Mouse (Mus musculus) gastrocnemius, adult 2 months (tissue): Measurements from ENCODE around the gene Ly75. TPM values are rescaled to one million over a fixed set of nuclear protein-coding genes. Genes with fewer than 3 reads are reported as not detected.
A peak's percentile ranks its signal among the peaks of the same experiment; 100 is the strongest.

Experiments used
- DNase-seq: peaks from one replicate; pipeline ENCODE4 v3.0.0; 2022
- H3K27ac ChIP-seq: fragments of 200-600 bp; 2 replicates; pipeline ENCODE4 v1.8.1; 2022; ENCODE audit warnings: mild to moderate bottlenecking
- H3K4me3 ChIP-seq: fragments of 200-600 bp; 2 replicates; pipeline ENCODE4 v1.8.1; 2022; ENCODE audit warnings: mild to moderate bottlenecking, moderate library complexity
- CTCF ChIP-seq: fragments of 200-600 bp; IDR thresholded peaks from 2 replicates; pipeline ENCODE4 v1.8.1; 2022; ENCODE audit warnings: antibody characterized with exemption, mild to moderate bottlenecking, moderate library complexity
- intact Hi-C: fragments of 180-260 bp; cut with DNase I; formaldehyde crosslinking; loops from one replicate; pipeline ENCODE4 v1.15.1; 2025
- total RNA-seq, 2 experiments: library from RNA; stranded (reverse); gene quantifications; 2 replicates each; pipeline ENCODE4 v1.2.3; 2021

Gene Ly75
- total RNA-seq, 2 experiments from 2014 or later = 0.03 to 0.05 TPM

- H3K4me3 ChIP-seq = no peak overlapping the region
Measured at GRCm38 (mm10) chr2:60393786-60394185, 10.7 kb upstream of the Ly75 start.

GRCm38 (mm10) chr2:60392286-60392685 is 9.2 kb upstream of the Ly75 start:
- Histone ChIP-seq H3K27ac (no peak overlapping the region), H3K4me3 (no peak overlapping the region)
- intact Hi-C loops = no loop called here
- no peak for DNase-seq
- TF ChIP-seq CTCF = no peak

More at GRCm38 (mm10) chr2:60393786-60394185, 10.7 kb upstream of the Ly75 start:
- no peak for TF ChIP-seq CTCF
- DNase-seq = no peak
- intact Hi-C loops = no loop called here
- H3K27ac ChIP-seq = no peak overlapping the region

- intact Hi-C loops = no loop called here
- no peak for TF ChIP-seq CTCF
- no peak overlapping the region for H3K27ac ChIP-seq
- DNase-seq = no peak
- H3K4me3 ChIP-seq = no peak overlapping the region
Measured at GRCm38 (mm10) chr2:60387363-60387762, 4.3 kb upstream of the Ly75 start.

- intact Hi-C loops = no loop called here
- no peak for DNase-seq
- TF ChIP-seq CTCF = no peak
- no peak overlapping the region for H3K4me3 ChIP-seq
- H3K27ac ChIP-seq = no peak overlapping the region
Measured at GRCm38 (mm10) chr2:60386835-60387234, 3.7 kb upstream of the Ly75 start.

DNA sequence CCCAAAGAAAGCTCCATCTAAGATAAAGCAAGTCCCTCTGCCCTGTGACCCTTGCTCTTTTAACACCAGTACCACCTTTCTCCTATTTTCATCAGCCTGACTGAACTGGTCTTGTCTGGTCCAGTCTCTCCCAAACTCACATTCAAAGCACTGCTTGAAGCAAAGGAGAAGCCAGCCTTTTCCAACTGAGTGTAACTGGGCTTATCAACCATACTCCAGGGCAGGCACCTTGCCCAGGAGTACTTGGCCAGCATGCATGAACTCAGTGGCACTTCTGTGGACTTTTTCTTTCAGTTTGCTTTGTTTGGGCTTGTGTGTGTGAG is 1.6 kb upstream of the Ly75 start:
- intact Hi-C loops = no loop called here
- TF ChIP-seq CTCF = no peak
- DNase-seq = no peak
- no peak overlapping the region for H3K4me3 ChIP-seq
- H3K27ac ChIP-seq = no peak overlapping the region

- no peak for TF ChIP-seq CTCF
- Histone ChIP-seq H3K27ac (no peak overlapping the region), H3K4me3 (no peak overlapping the region)
- no peak for DNase-seq
- intact Hi-C loops = no loop called here
Measured at GRCm38 (mm10) chr2:60384083-60384762, 1.1 kb upstream of the Ly75 start.

DNA sequence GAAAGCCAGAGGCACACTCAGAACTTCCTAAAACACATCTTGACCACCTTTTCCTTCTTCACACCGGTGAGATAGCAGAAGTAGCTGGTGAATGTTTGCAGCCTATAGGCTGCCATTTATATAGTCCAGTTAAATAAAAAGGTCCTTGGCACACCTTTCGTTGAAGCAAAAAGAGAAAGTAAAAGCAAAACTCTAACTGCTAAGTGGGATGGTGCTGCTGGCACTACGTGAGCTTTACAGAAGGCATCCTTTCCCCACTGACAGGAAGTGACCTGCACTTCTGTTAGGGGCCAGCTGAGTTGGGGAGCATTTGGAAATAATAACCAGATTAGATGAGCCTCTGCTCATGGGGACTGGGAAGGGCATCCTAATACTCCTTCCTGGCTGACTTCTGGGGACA is 757 bp downstream of the Ly75 start:
- no peak overlapping the region for H3K27ac ChIP-seq
- no peak for TF ChIP-seq CTCF
- peak overlapping the region; percentile 77 for H3K4me3 ChIP-seq
- DNase-seq = no peak
- intact Hi-C loops = no loop called here

- Histone ChIP-seq H3K27ac (no peak overlapping the region), H3K4me3 (no peak overlapping the region)
- DNase-seq = no peak
- intact Hi-C loops = no loop called here
- TF ChIP-seq CTCF = no peak
Measured at GRCm38 (mm10) chr2:60377260-60377659, 5.8 kb downstream of the Ly75 start.

DNA sequence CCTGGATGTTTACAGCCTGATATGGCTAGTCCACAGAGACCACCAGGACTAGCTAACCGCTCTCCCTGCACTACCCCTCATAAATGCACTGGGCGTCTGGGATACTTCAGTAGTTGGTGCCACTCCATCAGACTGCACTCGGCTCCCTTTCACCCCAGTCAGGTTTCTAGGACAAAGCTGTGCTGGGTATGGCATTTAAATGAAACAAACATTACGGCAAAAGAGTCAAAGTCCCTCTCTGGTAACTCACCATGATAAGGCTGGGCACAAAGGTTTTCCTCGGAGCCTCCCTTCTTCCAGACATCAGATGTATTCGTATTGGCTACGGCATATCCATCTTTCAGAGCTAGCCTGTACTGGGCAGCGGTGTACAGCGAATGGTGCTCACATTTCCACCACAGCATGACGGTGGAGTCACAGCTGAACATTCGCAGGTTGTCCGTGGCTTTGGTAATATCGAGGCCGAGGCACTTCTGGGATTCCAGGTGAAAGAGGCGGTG is 7.4 kb downstream of the Ly75 start:
- no peak for TF ChIP-seq CTCF
- DNase-seq = no peak
- intact Hi-C loops = no loop called here
- no peak overlapping the region for H3K27ac ChIP-seq
- no peak overlapping the region for H3K4me3 ChIP-seq

GRCm38 (mm10) chr2:60375126-60375525 is 8.0 kb downstream of the Ly75 start:
- DNase-seq = no peak
- no peak overlapping the region for H3K27ac ChIP-seq
- no peak for TF ChIP-seq CTCF
- intact Hi-C loops = no loop called here
- no peak overlapping the region for H3K4me3 ChIP-seq

DNA sequence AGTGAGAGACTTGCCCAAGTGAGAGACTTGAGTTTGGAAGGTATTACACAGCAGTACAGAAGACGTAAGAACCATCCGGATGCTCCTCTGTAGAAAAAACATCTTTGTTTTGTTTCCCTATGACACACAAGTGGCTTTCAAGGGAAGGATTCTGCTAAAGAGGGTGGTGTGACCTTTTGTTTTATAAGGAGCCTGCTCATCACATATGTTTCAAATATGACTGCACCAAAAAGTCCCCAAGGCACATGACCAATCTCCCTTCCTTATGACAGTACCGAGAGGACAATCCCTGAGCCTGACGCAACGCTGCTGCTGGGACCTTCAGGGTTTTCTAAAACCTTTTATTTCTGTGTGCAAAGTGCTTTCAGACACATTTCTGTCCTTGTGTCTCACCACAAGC is 12.9 kb downstream of the Ly75 start:
- TF ChIP-seq CTCF = no peak
- DNase-seq = no peak
- Histone ChIP-seq H3K4me3 (no peak overlapping the region), H3K27ac (no peak overlapping the region)
- intact Hi-C loops = no loop called here

DNA sequence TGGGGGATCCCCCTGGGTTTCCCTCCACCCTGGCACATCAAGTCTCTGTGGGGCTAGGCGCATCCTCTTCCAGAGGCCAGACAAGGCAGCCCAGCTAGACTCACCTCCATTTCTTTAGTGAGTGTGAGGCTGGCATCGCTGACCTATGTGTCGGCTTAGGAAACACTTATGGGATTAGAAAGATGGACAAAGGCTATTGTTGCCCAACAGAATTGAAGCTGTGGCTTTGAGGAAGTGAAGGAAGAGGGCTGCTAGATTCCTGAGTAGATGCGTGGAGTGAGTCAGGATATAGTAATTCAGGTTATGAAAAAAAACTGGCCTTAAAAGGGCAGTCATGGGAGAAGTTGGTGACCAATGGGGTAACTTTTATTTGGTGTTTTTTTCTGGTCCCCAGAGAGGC is 13.6 kb downstream of the Ly75 start:
- no peak for TF ChIP-seq CTCF
- Histone ChIP-seq H3K4me3 (no peak overlapping the region), H3K27ac (no peak overlapping the region)
- no peak for DNase-seq
- intact Hi-C loops = no loop called here

- H3K4me3 ChIP-seq = no peak overlapping the region
- no peak overlapping the region for H3K27ac ChIP-seq
- intact Hi-C loops = no loop called here
- DNase-seq = no peak
- TF ChIP-seq CTCF = no peak
Measured at GRCm38 (mm10) chr2:60367871-60368270, 15.2 kb downstream of the Ly75 start.

DNA sequence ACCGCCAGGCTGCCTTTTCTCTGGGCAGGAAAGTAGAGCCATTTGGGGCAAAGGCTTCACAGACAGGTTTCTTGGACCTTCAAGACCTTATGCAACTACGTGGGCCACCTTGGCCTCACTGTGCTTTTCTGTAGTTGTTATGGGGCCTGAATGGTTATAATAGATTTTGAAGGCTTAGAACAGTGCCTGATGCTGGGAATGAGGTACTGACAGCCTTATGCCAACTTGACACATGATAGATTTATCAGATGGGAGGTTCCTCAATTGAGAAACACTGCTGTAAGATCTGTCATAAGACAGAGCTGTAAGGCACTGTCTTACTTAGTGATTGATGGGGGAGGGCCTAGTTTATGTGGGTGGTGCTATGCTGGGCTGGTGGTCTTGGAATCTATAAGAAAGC is 15.9 kb downstream of the Ly75 start:
- no peak for DNase-seq
- no peak for TF ChIP-seq CTCF
- Histone ChIP-seq H3K4me3 (no peak overlapping the region), H3K27ac (no peak overlapping the region)
- intact Hi-C loops = no loop called here
